Mouse (Mus musculus) cerebellum, adult 2 months (tissue): ENCODE data around the gene Copa. TPM values are rescaled to one million over a fixed set of nuclear protein-coding genes. Genes with fewer than 3 reads are reported as not detected.

ENCODE experiments used
- DNase-seq, 2 experiments: peaks; one replicate each; pipeline ENCODE4 v3.0.0; 2021
- H3K27ac ChIP-seq: fragments of 200-500 bp; 2 replicates; pipeline ENCODE4 v1.5.1; 2012; ENCODE audit warnings: low read length, control low read depth, inconsistent platforms; ENCODE audit not compliant: insufficient read depth
- H3K27me3 ChIP-seq: fragments of 200-500 bp; 2 replicates; pipeline ENCODE4 v1.6.1; 2012; ENCODE audit warnings: inconsistent platforms, mild to moderate bottlenecking, low read length, moderate library complexity; ENCODE audit not compliant: control insufficient read depth, insufficient read depth
- H3K4me1 ChIP-seq: fragments of 200-500 bp; 2 replicates; pipeline ENCODE4 v1.6.1; 2011; ENCODE audit warnings: low read length; ENCODE audit not compliant: control insufficient read depth, insufficient read depth
- H3K4me3 ChIP-seq: fragments of 200-500 bp; replicated peaks from 2 replicates; pipeline ENCODE3; 2011; ENCODE audit warnings: mild to moderate bottlenecking, low read depth, low read length, control low read depth; ENCODE audit not compliant: insufficient read depth
- CTCF ChIP-seq: fragments of 200-500 bp; IDR thresholded peaks from 2 replicates; pipeline ENCODE4 v1.5.1; 2011; ENCODE audit warnings: low read depth, mild to moderate bottlenecking, control low read depth, low read length, moderate library complexity, borderline replicate concordance; ENCODE audit not compliant: insufficient read depth
- POLR2A ChIP-seq: fragments of 200-500 bp; IDR thresholded peaks from 2 replicates; pipeline ENCODE4 v1.6.1; 2011; ENCODE audit warnings: low read length, control low read depth, borderline replicate concordance; ENCODE audit not compliant: insufficient read depth
- WGBS: fragments of 180-500 bp; shearing (Covaris S2); methylation state at CpG from one replicate; pipeline ENCODE4 v1.1.7; 2018; 5-methylcytosine and 5-hydroxymethylcytosine counted together
- polyA plus RNA-seq: library from polyadenylated mRNA; depleted of rRNA; stranded (reverse); fragments of >200 nt; gene quantifications from 2 replicates; pipeline ENCODE4 v1.2.3, GENCODE M21; 2012; rRNA removed

The Copa gene
- polyA plus RNA-seq, 1 experiment = 131 TPM

DNA sequence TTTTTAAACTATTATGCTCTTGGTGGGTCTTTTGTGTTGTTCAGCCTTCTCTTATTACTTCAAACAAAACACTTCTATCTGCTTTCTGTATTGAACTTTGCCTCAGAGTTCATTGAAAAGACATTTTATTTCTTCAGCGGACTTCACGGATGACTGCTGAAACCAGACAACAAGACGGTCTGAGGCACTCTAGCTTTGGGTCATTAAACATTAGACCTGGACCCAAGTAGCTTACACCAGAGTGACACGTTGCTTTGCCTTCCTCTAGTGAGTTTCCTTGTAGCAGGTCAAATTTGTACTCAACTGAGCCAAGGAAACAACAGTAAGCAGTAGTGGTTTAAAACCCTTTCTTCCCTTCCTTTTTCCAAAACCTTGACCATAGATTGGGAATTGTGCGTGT, 85.6 kb downstream of the Copa start:
- TF ChIP-seq POLR2A (no peak), CTCF (no peak)
- H3K4me1 ChIP-seq = peaks cover 5% of the 10 kb centered on the region; the same call in 1 of the 2 replicates
- WGBS = 86% methylated on average over 5 of the region's 5 CpGs
- no peak overlapping the region for H3K4me3 ChIP-seq
- no peak for DNase-seq
- no peak overlapping the region for H3K27ac ChIP-seq
- no peaks in the 10 kb centered on the region for H3K27me3 ChIP-seq

DNA sequence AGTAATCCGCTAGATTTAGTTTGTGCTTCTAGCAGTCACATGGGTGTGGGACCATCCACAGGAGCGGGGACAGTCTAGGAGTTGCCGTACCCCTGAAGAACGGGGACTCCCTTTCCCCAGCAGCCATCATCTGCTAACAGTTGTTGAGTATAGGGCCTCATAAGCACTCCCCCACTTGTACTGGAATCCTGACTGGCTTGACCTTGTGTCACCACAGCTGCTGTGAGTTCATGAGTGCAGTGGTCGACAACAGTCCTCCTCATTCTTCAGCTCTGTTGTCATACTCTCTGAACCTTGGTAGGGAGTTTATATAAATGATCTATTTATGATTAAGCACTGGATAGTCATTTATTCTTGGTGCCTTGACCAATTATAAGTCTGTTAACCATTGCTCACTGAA, 87.5 kb downstream of the Copa start:
- WGBS = 96% methylated on average over 5 of the region's 5 CpGs
- Histone ChIP-seq H3K4me3 (no peak overlapping the region), H3K27ac (no peak overlapping the region), H3K27me3 (no peaks in the 10 kb centered on the region), H3K4me1 (peaks cover 9% of the 10 kb centered on the region)
- TF ChIP-seq POLR2A (no peak), CTCF (no peak)
- no peak for DNase-seq

Other genes with a start within 250 kb of the Copa start
- gene Cd84, start 242.8 kb upstream of the Copa start, polyA plus RNA-seq = 0.90 and 1.0 TPM in 2 replicates
- 0.08 and 0.10 TPM in 2 replicates for gene Gm10521, start 186.9 kb upstream of the Copa start, polyA plus RNA-seq
- gene Slamf6, start 165.0 kb upstream of the Copa start, polyA plus RNA-seq = 0.11 TPM in 1 of 2 replicates, not detected in the other
- gene Vangl2, start 54.1 kb upstream of the Copa start, polyA plus RNA-seq = 10.5 and 13.1 TPM in 2 replicates
- 0.05 and 0.07 TPM in 2 replicates for gene Nhlh1, start 25.0 kb upstream of the Copa start, polyA plus RNA-seq
- gene Ncstn, start 266 bp downstream of the Copa start, polyA plus RNA-seq = 84.3 and 89.3 TPM in 2 replicates
- 107 and 108 TPM in 2 replicates for gene Pex19, start 44.2 kb downstream of the Copa start, polyA plus RNA-seq
- gene Dcaf8, start 65.6 kb downstream of the Copa start, polyA plus RNA-seq = 118 and 121 TPM in 2 replicates
- 562 and 572 TPM in 2 replicates for gene Pea15a, start 124.3 kb downstream of the Copa start, polyA plus RNA-seq
- gene Casq1, start 137.3 kb downstream of the Copa start, polyA plus RNA-seq = 3.8 and 3.9 TPM in 2 replicates
- 0.03 TPM in 1 of 2 replicates, not detected in the other for gene Atp1a4, start 175.9 kb downstream of the Copa start, polyA plus RNA-seq
- gene Igsf8, start 179.1 kb downstream of the Copa start, polyA plus RNA-seq = 254 and 269 TPM in 2 replicates
- 535 and 584 TPM in 2 replicates for gene Atp1a2, start 215.5 kb downstream of the Copa start, polyA plus RNA-seq
- gene Kcnj9, start 246.8 kb downstream of the Copa start, polyA plus RNA-seq = 116 and 130 TPM in 2 replicates